Mouse (Mus musculus) CH12.LX (cell line): ENCODE measurements around the gene Agap1.

ENCODE experiments used
- CTCF ChIP-seq, 2 experiments: IDR thresholded peaks in 1 of 2; conservative IDR thresholded peaks in 1 of 2; 2 replicates each; pipeline ENCODE4 v1.5.1; 2011 to 2012; ENCODE audit warnings: low read depth in 2 of 2, low read length in 2 of 2, improper control_type of control experiment in 1 of 2, inconsistent platforms in 1 of 2, mild to moderate bottlenecking in 1 of 2, moderate library complexity in 1 of 2
- EP300 ChIP-seq: IDR thresholded peaks from 2 replicates; pipeline ENCODE4 v1.6.1; 2011; ENCODE audit warnings: low read length, improper control_type of control experiment
- HCFC1 ChIP-seq: IDR thresholded peaks from 2 replicates; pipeline ENCODE4 v1.6.1; 2012; ENCODE audit warnings: low read depth, mild to moderate bottlenecking, inconsistent platforms, low read length, improper control_type of control experiment
- IRF4 ChIP-seq: IDR thresholded peaks from 2 replicates; pipeline ENCODE4 v1.6.1; 2014; ENCODE audit warnings: low read depth, mild to moderate bottlenecking, inconsistent platforms, low read length, improper control_type of control experiment
- JUN ChIP-seq: IDR thresholded peaks from 2 replicates; pipeline ENCODE4 v1.6.1; 2011; ENCODE audit warnings: low read depth, mild to moderate bottlenecking, low read length, improper control_type of control experiment, moderate library complexity; ENCODE audit not compliant: insufficient read depth
- JUND ChIP-seq: conservative IDR thresholded peaks from 2 replicates; pipeline ENCODE4 v1.6.1; 2011; ENCODE audit warnings: low read depth, low read length, improper control_type of control experiment
- MAX ChIP-seq: IDR thresholded peaks from 2 replicates; pipeline ENCODE4 v1.6.1; 2011; ENCODE audit warnings: low read length, improper control_type of control experiment
- NELFE ChIP-seq: IDR thresholded peaks from 2 replicates; pipeline ENCODE4 v1.6.1; 2011; ENCODE audit warnings: low read depth, low read length, improper control_type of control experiment
- NRF1 ChIP-seq: IDR thresholded peaks from 2 replicates; pipeline ENCODE4 v1.6.1; 2014; ENCODE audit warnings: low read depth, mild to moderate bottlenecking, inconsistent platforms, low read length, improper control_type of control experiment, moderate library complexity
- POLR2A ChIP-seq: IDR thresholded peaks from 2 replicates; pipeline ENCODE4 v1.6.1; 2011; ENCODE audit warnings: low read depth, mild to moderate bottlenecking, improper control_type of control experiment, low read length
- TCF12 ChIP-seq: IDR thresholded peaks from 2 replicates; pipeline ENCODE4 v1.6.1; 2014; ENCODE audit warnings: low read depth, mild to moderate bottlenecking, inconsistent platforms, low read length, improper control_type of control experiment
- ZC3H11A ChIP-seq: IDR thresholded peaks from 2 replicates; pipeline ENCODE4 v1.6.1; 2012; ENCODE audit warnings: low read depth, mild to moderate bottlenecking, inconsistent platforms, low read length, improper control_type of control experiment

DNA sequence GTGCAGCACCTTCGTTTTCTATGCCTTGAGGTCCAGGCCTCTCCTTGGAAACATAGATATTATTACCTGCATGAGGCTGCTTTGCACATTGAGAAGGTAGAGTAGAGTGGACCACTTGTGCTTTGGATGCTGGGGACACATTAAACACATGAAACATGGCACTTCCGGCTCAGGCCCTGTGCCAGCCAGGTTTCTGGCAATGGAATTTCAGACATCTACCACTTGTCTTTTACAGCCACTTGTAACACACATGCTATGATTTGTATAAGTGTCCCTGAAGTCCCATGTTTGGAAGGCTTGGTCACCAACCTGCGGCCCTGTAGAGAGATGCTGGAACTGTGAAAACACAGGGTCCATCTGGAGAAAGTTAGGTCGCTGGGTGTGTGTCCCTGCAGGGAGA lies 262.5 kb downstream of the Agap1 start:
- no peak for TF ChIP-seq EP300
- TF ChIP-seq HCFC1 = no peak
- no peak for TF ChIP-seq CTCF (conservative IDR thresholded peaks at IDR 0.05 in 1 of 2, IDR thresholded peaks at IDR 0.05 in 1 of 2; ENCODE audit: low read depth in 2 of 2, low read length in 2 of 2)
- TF ChIP-seq NRF1 = no peak
- no peak for TF ChIP-seq MAX
- no peak for TF ChIP-seq POLR2A
- TF ChIP-seq NELFE = no peak
- no peak for TF ChIP-seq TCF12
- TF ChIP-seq IRF4 = no peak
- no peak for TF ChIP-seq ZC3H11A
- no peak for TF ChIP-seq JUN
- no peak for TF ChIP-seq JUND
